Mouse (Mus musculus) spleen, adult 2 months (tissue): ENCODE measurements at regions not wholly inside any gene's neighbourhood (a gene's known extent, or its start where the extent isn't known, plus 50 kb on each side); places are given as distances from the start of the nearest gene placed in this dataset.

ENCODE experiments used
- CTCF ChIP-seq: fragments of 200-500 bp; IDR thresholded peaks from 2 replicates; pipeline ENCODE4 v1.5.1; 2011; ENCODE audit warnings: mild to moderate bottlenecking, inconsistent platforms; ENCODE audit not compliant: insufficient read depth, insufficient read length, insufficient replicate concordance; ENCODE audit errors: extremely low read depth
- POLR2A ChIP-seq: fragments of 200-500 bp; IDR thresholded peaks from 2 replicates; pipeline ENCODE4 v1.6.1; 2011; ENCODE audit warnings: low read depth, low read length, inconsistent platforms

DNA sequence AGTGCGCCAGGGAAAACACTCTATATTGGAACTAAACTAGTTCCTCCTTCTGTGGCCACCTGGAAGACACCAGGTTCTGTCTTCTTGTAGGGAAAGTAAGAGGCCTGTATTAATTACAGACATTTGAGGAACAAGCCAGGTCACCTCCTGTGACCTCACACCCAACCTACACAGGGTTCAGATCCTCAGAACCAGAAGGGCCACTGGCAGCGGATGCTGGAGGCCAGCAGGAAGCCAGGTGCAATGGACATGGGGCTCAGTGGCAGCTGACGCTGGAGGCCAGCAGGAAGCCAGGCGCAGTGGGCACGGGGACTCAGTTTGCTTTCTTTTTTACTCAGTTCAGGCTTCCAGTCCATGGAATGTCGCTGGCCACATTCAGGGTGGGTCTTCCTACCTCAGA lies 77.1 kb downstream of the Zfp706 start:
- TF ChIP-seq CTCF (no peak), POLR2A (no peak)
